Mouse (Mus musculus): ENCODE results near the gene Gcgr.

DNA sequence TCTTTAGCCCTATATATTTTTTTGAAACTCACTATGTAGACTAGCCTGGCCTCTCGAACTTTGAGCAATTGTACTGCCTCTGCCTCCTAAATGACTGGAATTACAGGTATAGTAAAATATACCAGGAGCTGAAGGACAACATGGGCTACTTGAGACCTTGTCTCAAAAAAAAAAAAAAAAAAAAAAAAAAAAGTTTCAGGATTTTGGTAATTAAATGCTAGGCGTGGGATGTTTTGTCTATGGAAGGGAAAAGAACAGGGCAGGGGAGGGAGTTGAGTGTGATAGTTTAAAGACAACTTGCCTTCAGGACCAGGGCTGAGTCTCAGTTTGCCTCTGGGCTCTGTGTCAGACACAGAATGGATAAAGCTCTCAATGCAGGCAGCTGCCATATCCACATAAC is 44.5 kb downstream of the Gcgr start:
- TF ChIP-seq USF1 (IDR thresholded peaks at IDR 0.05; ENCODE audit: low read depth, low read length): no peak
- TF ChIP-seq CTCF (IDR thresholded peaks at IDR 0.05 in 2 of 3, conservative IDR thresholded peaks at IDR 0.05 in 1 of 3; ENCODE audit: control insufficient read depth in 1 of 3, insufficient read depth in 1 of 3, low read depth in 2 of 3, low read length in 3 of 3, poor library complexity in 1 of 3, severe bottlenecking in 1 of 3): no peak
- TF ChIP-seq GATA1 (IDR thresholded peaks at IDR 0.05; ENCODE audit: low read depth, low read length): no peak
- TF ChIP-seq POLR2A (IDR thresholded peaks at IDR 0.05; ENCODE audit: control insufficient read depth in 1 of 2, insufficient read depth in 1 of 2, low read depth in 1 of 2, low read length in 2 of 2, poor library complexity in 1 of 2): peak in 1 of 2 experiments; percentile 10; a peak in 1 of 4 replicates
- no peak for TF ChIP-seq MYC (IDR thresholded peaks at IDR 0.05; ENCODE audit: low read depth, low read length)
- TF ChIP-seq POLR2AphosphoS2 (IDR thresholded peaks at IDR 0.05; ENCODE audit: low read length): no peak

All from MEL (cell line).